Mouse (Mus musculus) cerebellum, postnatal 25 days (tissue): ENCODE data around the gene Foxn3.

Experiments used
- DNase-seq, 2 experiments: peaks; one replicate each; pipeline ENCODE4 v3.0.0; 2021; ENCODE audit warnings: mixed read lengths in 2 of 2

Foxn3 gene

DNA sequence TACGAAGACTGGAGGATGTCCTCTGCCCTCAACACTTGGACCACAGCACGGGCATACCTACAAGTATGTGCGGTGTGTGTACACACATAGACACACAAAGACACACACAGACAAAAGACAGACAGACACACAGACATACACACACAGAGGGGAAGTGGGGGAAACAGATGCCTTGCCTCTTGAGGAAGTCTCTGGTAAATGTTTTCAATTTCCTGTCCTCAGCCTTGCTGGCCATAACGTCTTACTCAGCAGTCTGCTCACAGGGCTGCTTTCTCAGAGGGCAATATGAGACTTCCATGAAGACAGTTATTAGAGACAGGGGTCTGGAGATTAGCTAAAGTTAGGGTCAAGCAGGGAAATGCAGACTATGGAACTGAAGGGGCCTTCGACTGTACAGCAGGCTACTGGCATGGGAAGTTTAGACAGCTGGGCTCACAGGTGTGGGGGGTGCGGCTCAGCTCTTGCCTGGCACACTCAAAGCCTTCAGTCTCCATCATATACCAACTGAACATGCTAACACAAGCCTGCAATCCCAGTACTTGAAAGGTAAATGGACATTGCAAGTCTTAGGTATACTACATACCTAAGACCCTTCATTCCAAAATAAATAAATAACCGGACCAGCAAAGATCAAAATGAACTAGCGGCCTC lies 278.8 kb downstream of the Foxn3 start:
- peak in 1 of 2 experiments; percentile 64 for DNase-seq

DNA sequence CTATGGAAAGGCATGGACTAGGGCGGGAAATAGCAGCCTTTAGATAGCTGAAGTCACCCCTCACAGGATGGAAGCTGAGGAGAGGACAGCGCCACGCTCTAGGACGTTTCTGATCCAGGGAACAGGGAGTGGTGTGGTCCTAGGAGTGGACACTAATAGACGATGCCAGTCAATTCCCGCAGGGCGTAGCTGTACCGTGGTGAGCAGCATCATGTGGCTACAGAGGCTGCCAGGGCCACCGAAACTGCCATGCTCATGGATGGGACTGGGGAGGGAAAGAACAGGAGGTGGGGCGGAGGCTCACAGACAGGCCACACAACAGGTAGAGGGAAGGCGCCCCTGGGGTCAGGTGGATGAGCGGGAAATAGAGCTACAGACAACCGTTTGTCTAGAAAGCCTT lies 282.6 kb downstream of the Foxn3 start:
- DNase-seq = peak in 1 of 2 experiments; percentile 52

DNA sequence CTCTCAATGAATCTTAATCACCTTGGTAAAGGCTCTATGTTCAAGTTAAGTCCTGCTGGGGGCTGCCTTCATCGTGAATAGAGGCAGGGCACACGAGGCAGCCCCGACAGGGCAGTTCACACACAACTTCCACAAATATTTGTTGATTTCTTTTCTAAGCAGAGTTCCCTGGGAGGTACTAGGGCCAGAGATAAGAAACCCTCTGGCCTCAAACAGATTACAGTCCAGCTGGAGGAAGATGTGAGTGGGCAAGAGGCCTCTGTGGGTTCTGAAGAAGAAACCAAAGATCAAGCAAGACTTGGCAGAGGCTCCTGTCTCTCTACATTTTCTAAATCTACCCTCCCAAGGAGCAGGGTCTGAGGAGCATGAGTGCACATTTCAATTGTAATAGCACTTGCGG lies 283.1 kb downstream of the Foxn3 start:
- DNase-seq = no peak

DNA sequence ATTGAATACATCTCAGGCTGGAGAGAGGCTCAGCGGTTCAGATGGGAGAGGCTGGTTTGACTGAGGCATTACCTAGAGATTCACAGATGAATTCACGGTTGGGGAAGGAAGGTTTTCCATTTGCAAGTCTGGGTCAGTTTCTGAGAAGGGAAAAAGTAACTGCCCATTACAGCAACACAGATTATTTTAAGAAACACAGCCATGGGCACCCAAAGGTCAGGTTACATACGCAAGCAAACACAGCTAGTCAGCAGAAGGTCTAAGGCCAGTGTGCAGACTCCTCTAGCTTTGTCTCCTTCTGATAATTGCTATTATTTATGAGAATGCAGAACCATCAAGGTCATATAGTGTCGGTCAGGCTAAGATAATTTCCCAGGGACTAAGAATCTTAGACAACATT lies 284.0 kb downstream of the Foxn3 start:
- DNase-seq = no peak

DNA sequence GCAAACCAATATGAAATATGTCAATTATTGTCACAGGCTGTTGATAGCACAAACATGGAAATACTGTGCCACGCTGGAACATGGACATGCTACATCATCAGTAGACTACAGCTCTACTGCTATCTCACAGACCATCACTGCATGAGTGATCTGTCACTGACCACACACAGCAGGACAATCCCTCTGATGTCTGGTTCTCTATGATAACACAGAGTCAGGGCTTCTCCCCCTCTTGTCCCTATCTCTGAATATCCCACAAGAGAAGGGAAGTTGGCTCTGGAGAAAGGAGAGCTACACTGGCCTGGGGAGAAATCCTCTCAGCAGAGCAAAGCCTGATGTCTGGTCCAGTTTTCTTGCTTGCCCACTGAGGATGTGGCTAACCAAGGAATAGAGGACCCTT lies 288.8 kb downstream of the Foxn3 start:
- DNase-seq = no peak

DNA sequence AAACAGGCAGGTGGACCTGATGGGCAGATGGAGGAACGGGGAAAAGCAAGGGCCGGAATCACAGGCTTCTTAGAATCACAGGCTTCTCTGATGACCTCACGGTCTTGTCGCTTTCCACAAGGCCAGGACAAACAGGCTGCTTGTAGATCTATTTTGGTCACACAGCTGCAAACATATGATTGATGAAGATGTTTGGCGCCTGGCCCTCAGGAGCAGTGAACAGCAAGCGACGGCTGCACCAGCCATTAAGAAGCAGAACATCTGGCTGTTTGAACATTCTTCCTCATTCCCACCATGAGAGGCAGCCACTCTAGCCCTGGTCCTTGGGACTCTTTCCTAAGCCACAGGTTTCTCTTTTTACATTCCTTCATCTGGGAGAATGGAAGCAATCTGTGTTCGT lies 294.0 kb downstream of the Foxn3 start:
- no peak for DNase-seq

DNA sequence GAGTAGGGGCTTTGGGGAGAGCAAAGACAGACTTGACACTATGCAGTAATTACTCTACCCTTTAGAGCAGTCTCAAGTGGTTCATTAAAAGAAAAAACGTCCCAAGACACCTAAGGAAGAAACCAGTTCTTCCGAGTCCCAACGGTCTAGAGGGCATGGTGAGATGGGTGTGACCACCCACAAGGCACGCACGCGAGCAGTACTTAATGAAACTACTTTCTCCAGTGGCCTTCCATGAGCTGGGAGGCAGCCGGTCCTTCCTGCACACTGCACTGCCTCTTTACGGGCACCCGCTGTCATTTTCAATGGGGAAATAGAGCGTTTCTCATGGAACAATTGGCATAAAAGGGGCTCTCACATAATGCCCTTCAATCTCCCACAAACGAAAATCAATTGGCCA lies 294.4 kb downstream of the Foxn3 start:
- no peak for DNase-seq

DNA sequence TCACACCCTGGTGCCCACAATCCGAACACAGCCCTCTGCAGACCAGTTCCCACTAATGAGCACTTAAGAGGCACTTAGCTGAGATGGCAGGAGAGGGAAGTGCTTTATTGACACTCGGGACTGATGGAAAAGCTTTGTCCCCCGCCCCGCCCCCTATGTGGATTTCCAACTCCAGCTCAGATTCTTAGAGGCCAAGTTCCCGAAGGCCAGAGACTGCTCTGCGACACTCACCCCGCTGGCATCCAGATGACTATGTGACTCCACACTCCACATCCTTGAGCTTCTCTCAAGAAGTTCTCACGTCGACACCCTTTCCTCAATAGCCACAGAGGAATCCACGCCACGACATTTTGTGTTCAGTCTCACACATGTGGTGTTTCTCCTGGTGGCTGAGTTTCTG lies 295.6 kb downstream of the Foxn3 start:
- no peak for DNase-seq

DNA sequence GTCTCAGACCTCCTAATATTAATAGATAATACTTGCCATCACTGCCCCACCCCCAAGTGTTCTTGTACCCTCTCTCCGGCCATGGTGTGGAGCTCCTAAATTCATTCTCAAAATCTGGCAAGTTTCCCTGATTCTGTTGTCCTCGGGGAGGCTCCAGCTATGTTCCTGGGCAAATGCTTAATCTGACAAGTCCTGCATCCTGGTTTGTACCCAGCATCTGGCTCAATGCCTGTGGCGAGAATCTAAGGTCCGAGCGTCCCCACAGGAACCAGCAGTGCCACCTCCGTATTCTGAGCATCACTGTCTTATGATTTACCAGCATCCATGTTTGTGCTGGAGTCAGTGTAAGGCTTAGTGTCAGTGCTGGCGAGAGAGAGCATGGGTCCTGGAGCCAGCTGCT lies 296.9 kb downstream of the Foxn3 start:
- peak in 1 of 2 experiments; percentile 55 for DNase-seq

DNA sequence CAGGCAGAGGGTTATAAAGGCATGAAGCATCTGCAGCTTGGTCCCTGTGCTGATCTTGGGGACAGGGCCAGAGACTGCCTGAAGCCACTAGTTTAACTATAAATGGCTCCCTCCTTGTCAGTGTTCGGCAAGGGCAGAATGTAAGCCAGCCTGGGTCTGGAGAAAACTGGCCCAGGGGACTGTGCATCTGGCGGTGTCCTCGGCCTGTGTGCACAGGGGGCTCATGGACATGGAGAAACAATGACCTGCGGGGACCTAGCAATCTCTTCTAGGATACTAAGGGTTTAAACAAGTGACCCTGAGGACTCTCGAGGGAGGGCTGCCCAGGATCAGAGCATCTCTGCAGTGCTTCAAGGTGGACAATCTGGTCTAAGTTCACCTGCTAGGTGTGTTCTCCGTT lies 297.6 kb downstream of the Foxn3 start:
- no peak for DNase-seq

DNA sequence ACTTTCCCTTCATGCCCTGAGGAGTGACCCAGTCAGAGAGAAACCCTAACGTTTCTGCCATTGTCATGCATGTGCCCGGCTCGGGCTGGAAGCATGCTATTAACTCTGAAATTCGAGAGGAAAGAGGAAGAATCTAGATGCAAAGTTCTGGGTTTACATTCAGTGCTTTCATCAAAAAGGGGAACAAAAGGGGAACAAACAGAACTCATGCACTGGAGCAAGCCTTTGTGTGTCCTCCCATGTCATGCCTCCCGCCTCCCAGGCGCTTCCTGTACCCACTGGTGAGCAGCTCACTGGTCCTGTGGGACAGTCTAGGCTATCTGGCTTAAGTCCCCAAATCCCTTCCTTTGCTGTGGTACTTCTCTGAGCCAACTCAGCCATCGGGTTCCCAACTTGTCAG lies 299.0 kb downstream of the Foxn3 start:
- no peak for DNase-seq

DNA sequence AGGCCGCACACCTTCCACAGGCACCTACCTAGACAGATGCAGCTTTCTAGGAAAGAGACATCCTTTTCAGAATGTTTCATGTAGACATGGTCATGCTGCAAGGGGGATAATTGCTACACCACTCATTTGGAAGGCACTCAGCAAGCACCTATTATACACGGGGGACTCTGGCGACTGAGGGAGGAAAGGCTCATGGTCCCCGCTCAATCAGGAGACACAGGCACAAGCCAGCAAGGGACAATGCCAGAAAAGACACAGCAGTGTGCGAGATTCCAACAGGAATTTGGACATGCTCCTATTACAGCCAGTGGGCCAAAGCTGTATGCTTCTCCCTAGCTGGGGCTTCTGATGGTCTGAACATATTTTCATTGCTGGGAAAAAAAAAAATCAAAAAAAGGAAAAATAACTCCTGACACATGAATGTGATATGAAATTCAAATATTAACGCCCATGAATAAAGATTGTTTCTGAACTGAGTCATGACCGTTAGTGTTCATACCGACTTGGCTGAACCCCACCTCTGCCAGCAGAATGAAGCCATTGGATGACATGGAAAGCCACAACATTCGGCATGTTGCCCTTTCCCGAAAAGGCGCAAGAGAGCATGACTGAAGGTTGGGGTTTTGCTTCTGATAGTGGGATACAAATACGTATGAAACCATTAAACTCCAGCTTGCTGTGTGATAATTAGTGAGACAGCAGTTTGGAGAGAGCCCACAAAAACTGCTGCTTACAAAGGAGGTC lies 299.6 kb downstream of the Foxn3 start:
- DNase-seq = peak; percentile 52 to 55

DNA sequence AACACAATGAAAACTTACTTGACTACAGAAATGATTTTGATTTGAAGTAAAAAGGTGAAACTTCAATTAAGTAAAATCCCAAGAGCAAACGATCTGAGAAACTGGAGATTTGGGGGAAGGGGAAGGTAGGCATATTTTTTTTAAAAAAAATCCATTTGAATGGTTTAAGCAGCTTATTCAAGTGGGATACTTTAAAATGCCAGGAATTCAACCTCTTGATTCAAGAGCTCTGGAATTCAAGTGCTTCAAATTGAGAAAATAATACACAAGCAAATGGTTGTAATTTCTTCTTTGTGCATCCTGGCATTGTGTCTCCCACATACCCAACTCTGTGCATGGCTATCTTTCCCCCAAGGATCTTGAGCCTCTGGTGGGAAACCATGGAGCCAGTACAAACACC lies 300.5 kb downstream of the Foxn3 start:
- no peak for DNase-seq

DNA sequence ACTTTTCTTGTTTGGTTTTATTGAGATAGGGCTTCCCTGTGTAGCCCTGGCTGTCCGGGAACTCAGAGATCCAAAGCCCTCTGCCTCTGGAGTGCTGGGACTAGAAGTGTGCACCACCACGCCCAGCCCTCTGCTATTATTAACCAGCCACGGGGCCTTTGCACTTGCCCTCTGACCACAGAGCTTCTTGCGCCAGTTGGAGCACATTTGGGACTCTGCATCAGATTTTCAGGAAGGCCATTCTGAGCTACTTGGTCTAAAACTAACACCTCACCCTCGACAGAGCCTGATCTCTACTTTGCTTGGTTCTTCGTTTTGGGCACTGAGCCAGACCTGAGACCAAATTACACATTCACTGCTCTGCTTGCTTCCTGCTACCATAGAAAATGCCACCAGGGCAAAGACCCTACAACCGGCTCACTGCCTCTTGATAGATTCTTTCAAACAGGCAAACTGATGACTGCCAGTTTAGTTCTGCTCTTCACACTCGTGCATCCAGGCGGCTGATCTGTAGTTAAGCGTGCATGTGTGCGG lies 301.2 kb downstream of the Foxn3 start:
- no peak for DNase-seq

DNA sequence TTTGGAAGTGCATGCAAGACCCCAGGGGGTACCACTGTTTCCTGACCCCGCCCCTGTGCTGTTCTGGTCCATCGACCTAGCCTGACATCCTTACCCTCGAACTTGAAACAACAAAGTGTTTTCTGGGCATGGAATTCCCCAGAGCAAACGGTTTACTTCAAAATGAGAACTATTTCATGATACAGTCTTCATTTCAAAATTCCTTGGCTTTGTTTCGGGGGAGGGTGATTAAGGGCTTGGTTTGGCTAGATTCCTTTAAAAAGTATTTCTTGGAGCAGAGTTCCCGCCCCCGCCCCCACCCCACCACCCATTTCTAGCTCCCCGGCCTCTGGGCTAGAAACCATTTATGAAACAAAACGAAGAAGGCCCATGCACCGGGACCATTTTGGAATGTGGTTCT lies 303.2 kb downstream of the Foxn3 start:
- DNase-seq = no peak

DNA sequence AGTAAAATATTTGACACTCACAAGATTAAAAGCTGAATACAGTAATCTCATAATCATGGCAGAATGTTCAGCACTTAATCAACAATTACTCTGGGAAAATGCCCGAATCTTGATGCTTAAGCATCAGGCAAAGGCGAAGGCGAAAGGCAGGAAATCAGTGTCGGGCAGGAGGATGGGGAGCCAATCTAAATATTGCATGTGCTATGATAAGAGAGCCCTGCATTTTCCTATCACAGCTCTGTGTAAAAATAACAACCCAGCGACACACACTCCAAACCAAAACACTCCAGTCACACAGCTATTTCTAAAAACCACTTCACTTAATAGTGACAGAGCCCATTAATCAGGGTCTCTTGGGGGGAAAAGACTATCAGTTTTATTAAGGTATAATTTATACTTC lies 305.8 kb downstream of the Foxn3 start:
- DNase-seq = no peak

DNA sequence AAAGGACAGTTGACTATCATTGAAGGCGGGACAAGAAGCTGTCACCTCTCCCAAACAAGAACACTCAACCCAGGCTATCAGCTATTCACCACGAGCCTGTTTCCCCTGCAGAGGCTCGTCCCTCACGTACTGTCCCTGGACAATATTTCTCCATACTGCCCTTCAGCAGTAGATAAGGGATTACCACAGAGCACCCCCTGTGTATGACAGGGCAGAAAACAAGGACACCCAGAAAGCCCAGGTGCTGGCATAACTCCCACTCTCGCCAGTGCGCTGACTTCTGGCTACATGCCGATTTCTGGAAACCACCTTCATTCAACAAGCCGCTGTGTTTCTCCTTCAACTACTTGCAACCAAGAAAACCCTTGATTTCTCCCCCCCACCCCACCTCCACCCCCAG lies 306.4 kb downstream of the Foxn3 start:
- DNase-seq = peak in 1 of 2 experiments; percentile 54

DNA sequence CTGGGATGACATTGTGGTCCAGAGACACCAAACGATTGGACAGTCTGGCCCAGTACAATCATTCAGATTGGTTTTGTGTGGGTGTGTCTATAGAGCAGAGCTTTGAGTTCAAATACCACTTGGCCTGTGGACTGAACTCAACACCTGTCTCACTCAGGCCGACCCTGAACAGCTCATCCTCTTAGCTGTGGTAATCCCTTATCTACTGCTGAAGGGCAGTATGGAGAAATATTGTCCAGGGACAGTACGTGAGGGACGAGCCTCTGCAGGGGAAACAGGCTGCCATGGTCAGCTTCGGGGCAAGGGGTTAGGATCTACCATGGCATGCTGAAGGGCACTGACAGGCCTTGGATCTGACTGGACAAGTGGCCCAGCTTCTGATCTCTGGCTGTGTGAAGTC lies 306.9 kb downstream of the Foxn3 start:
- no peak for DNase-seq

DNA sequence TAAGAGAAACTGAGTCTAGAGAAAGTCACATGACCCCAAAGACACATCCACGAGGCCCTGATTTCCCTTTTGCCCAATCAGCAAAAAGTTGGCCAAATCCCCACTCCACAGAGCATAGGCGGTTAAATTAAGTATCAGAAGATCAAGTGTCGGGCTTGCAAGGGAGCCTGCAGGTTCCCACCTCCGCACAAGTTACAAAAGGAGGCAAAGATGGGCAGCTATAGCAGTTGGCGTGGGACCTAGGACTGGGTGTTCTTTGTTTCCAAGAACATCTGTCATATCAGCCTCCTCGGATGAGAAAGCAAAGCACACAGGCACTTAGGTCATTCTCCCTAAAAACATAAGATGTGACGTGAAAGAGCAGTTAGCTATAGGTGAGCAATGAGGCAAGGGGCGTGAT lies 308.9 kb downstream of the Foxn3 start:
- no peak for DNase-seq

DNA sequence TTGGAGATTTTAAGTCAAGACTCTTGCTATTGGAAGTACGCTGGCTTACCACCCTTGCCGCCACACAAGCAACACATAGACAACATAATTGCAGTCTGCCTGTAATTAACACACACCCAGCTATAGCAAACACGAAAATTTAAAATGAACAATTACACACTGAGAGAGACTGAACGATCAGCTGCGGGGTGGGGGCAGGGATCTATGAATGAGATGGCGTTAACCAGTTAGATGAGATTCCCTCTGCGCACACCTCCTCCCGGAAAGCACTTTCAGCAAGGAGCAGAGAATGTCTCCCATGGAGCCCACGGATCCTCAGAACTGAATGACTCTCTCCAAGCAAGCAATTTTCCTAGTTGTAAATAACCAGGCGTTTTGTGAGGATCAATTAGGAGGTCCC lies 309.8 kb downstream of the Foxn3 start:
- no peak for DNase-seq

DNA sequence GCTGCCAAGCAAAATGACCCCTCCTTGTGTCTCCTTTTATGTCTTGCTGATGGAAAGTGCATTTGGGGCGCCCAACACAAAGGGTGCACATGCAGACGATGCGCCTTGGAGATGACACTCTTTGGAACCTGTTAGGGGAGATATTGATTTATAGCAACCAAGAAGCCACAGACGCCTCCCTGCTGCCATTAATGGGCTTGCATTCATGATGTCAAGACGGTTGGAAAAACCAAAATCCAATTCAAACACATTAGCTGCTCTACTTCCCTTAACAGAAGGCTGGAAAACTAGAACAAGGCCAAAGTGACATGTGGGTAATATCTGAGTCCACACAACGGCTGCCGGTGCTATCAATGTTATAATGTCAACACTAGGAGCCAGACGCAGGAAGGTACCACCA lies 314.8 kb downstream of the Foxn3 start:
- no peak for DNase-seq

DNA sequence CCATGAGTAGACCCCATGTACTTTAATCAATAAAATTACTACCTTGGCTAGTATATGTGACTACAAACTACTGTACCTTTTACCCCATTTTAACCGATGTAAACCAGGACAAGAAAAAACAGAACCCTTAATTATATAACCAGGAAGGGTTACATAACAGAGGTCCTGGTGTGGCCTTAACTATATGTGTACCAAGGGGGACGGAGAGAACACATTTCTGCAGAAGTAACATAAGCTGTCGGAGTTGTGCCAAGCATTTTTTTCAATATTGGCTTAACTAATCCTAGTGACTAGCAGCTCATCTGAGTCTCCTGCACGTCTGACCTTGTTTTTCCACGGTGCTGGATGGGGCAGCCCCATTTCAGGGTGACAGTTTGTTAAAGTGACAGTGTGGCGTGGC lies 315.4 kb downstream of the Foxn3 start:
- no peak for DNase-seq

DNA sequence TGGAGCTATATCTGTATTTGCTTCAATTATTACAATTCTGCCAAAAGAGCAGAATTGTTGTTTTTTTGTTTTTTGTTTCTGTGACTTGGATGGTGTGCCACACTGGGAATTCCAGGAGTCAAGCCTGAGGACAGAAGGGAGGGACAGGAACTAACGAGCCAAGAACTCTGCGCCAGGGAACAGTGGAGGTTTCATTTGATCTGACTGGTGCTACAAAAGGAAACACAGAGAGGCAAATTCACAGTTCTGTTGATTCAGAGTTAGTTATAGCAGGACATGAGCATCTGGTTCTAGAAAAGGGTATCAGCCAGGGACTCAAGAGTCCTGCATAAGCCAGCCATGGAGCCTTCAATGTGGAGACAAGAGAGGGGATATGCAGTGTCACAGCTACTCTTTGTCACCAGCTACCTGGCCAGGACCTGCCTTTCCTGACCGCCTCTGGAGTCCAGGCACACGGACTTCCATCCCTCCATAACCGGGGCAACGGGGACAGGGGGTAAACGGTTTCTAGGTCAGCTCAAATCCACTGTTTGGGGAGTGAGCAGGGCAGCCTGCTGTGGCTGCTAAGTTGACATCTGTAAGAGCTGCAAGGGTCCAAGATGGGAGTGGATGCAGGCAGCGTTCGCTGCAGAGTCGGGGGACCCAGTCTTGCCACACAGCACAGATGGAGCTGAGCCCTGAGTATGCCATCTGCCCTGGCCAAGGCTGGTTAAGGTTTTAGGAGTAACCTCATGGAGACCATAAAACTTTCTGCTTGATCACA lies 316.2 kb downstream of the Foxn3 start:
- peak; percentile 60 to 61 for DNase-seq

DNA sequence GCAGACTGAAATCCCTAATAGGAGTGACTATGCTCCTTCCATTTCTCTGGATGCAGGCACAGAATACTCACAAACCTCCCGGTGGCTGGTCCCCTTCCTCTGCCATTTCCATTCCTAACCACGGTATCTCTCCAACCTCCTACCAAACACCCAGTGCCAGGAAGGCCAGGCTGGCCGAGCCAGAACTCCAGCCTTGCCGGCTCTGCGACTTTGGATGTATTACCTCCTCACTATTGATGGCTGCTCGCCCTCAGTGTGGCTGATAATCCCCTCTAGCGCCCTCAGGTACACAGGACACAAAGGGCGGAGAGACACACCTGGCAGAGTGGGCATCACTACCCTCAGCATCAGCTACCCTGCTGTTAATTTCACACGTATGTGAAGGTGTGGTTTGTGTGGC lies 318.7 kb downstream of the Foxn3 start:
- peak; percentile 58 to 59 for DNase-seq
